Mouse (Mus musculus): Measurements from ENCODE around the gene Dlx6. TPM values are rescaled to one million over a fixed set of nuclear protein-coding genes. Genes with fewer than 3 reads are reported as not detected.

The Dlx6 gene
- polyA plus RNA-seq, 1 experiment from 2014 or later: 8.0 TPM

DNA sequence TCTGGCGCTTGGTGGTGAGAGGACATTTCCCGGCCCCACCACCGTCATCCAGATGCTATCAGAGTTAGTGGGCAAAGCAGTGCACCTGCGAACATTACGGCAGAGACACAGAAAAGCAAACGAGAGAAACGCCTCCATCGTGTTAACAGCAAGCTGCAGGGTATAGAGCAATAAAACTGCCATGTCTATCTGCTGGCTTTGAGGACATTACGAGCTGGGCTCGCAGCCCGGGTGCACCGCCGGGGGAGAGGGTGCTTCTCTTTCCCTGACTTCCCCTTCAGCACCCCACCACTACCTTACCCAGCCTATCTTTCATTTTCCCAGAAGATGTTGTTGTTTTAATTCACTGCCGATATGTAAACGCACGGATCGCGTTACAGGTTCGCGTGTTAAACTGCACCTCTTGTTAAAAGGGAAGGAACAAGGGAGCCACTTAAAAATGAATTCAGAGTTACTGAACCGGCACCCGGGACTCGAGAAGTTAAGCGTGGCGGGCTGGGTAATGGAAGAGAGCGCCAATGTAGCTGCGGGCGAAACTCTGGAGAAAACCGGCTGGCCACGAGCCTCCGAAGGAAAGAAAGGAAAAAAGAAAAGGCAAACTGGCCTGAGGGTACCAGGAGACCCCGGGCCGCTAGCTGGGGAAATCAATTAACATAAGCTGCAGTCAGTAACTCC lies 2.6 kb upstream of the Dlx6 start:
- H3K36me3 ChIP-seq: no peaks in the 10 kb centered on the region
- no peaks in the 10 kb centered on the region for H3K9me3 ChIP-seq
- H3K9ac ChIP-seq: peak overlapping the region; percentile 70
- H3K27me3 ChIP-seq: peaks cover 63% of the 10 kb centered on the region
- no peak for ATAC-seq (ENCODE audit: insufficient number of reproducible peaks, insufficient read depth, low FRiP score, low TSS enrichment)
- H3K27ac ChIP-seq: peak overlapping the region; percentile 86
- H3K4me2 ChIP-seq (replicated peaks): peak overlapping the region; percentile 43
- WGBS: under 1% methylated on average over 33 of the region's 33 CpGs
- peaks cover 15% of the 10 kb centered on the region for H3K4me1 ChIP-seq
- H3K4me3 ChIP-seq: peak overlapping the region; percentile 39

DNA sequence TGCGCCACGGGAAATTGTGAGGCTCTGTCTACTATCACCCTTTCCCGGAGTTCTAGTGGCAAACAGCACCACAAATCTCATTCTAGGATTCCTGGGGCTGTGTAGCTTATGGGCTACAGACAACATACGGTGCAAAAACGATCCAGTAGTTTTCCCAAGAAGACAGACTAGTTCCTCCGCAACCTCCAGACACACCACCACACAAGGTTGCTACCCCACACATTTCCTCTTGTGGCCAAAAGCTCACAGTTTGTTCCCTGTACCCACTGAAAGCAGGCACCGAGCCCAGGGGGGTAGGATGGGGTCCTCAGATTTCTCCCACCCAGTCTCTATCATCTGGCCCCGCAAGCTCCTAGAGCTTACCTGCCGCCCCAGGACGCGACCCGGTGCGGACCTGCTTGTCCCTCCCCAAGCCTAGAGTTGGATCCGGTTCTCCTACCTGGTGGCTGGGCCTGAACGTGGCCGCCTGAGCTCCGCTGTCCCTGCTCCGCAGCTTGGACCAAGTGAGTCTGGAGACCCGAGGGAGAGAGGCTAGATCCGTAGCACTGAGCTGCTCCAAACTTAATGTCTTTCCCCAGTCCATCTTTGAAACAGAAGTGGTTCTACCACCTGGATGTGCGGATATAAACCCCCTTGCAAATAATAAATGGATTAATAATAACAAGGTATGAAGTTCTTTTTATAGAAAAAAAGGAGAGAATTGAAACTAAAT lies 1.9 kb upstream of the Dlx6 start:
- peaks cover 66% of the 10 kb centered on the region for H3K27me3 ChIP-seq
- no peaks in the 10 kb centered on the region for H3K36me3 ChIP-seq
- H3K4me1 ChIP-seq: peaks cover 11% of the 10 kb centered on the region
- H3K4me3 ChIP-seq: peak overlapping the region; percentile 39
- ATAC-seq (ENCODE audit: insufficient number of reproducible peaks, insufficient read depth, low FRiP score, low TSS enrichment): no peak
- H3K27ac ChIP-seq: peak overlapping the region; percentile 86
- under 1% methylated on average over 21 of the region's 21 CpGs for WGBS
- peak overlapping the region; percentile 70 for H3K9ac ChIP-seq
- peak overlapping the region; percentile 43 for H3K4me2 ChIP-seq (replicated peaks)
- no peaks in the 10 kb centered on the region for H3K9me3 ChIP-seq

- Histone ChIP-seq H3K27ac (peak overlapping the region; percentile 80), H3K36me3 (no peaks in the 10 kb centered on the region), H3K4me3 (peak overlapping the region; percentile 63), H3K4me1 (peaks cover 9% of the 10 kb centered on the region; the same call in 1 of the 2 replicates), H3K4me2 (replicated peaks) (peak overlapping the region; percentile 76), H3K27me3 (peaks cover 65% of the 10 kb centered on the region), H3K9ac (peak overlapping the region; percentile 44; the same call in 1 of the 2 replicates), H3K9me3 (no peaks in the 10 kb centered on the region)
- ATAC-seq (ENCODE audit: insufficient number of reproducible peaks, insufficient read depth, low FRiP score, low TSS enrichment): no peak
- 1% methylated on average over 11 of the region's 11 CpGs for WGBS
These were observed 1.2 kb upstream of the Dlx6 start for GRCm38 (mm10) chr6:6861798-6862428.

GRCm38 (mm10) chr6:6862611-6863010 lies 523 bp upstream of the Dlx6 start:
- under 1% methylated on average over 23 of the region's 23 CpGs for WGBS

DNA sequence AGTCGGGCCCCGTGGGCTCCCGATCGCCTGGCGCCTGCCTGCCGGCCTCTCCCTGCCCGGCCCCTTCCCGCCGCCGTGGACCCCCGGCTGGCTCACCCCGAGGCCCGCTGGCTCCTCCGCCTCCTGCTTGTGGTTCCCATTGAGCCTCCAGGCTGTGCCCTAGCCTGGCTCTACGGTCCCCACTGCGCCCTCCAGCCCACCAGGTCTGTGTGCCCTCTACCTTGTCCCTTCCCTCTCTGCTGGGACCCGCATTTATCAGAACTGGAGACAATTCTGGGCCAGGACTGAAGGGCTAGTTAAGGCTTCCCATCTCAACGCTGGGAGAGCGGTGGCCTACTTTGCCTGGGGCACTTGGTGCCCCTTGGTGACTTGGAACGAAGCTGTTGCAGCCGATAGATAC lies 821 bp downstream of the Dlx6 start:
- no peak for ATAC-seq (ENCODE audit: insufficient number of reproducible peaks, insufficient read depth, low FRiP score, low TSS enrichment)
- peak overlapping the region; percentile 97 for H3K27ac ChIP-seq

More at GRCm38 (mm10) chr6:6862611-6863010, 523 bp upstream of the Dlx6 start:
- peaks cover 68% of the 10 kb centered on the region for H3K27me3 ChIP-seq
- peak overlapping the region; percentile 97 for H3K27ac ChIP-seq
- H3K36me3 ChIP-seq: no peaks in the 10 kb centered on the region
- ATAC-seq (ENCODE audit: insufficient number of reproducible peaks, insufficient read depth, low FRiP score, low TSS enrichment): peak; percentile 86
- H3K9me3 ChIP-seq: no peaks in the 10 kb centered on the region
- H3K4me3 ChIP-seq: peak overlapping the region; percentile 63
- H3K9ac ChIP-seq: peak overlapping the region; percentile 44; the same call in 1 of the 2 replicates
- peaks cover 9% of the 10 kb centered on the region; the same call in 1 of the 2 replicates for H3K4me1 ChIP-seq
- peak overlapping the region; percentile 76 for H3K4me2 ChIP-seq (replicated peaks)

DNA sequence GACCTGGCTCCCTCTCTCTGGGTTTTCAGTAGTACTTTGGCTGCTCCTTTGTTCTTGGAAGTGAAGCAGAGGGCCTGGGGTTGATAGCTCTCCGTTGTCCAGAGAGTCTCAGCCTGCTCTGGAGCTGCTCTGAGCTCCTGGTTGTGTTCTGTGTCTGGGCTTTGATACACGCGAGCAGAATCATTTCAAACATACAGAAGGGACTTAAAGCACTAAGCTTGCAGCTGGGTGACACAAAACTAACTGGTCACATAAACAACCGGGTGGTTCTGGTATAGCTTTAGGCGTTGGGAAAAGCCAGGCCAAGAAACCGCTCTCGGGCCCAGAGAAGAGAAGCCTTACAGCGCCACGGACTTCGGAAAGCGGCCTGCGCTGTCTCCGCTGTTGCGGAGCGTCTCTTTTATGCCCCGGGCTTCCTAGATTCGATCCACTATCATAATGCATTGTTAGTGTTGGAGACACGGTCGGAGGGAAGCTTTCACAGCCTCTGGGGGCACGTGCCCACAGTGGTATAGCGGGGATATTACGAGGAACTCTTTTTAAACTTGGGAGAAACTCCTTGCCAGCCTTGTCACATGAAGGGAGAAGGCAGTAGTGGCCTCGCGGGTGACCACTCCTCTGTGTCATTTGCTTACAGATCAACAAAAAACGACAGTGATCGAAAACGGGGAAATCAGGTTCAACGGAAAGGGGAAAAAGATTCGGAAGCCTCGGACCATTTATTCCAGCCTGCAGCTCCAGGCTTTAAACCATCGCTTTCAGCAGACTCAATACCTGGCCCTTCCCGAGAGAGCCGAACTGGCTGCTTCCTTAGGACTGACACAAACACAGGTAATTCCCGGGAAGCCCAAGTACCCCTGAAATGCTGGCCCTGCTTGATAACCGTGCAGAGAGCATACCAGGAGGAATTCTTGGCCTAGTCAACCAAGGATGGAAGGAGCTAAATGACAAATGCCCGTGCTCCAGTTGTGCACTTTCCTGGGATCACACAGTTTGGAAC lies 1.6 kb downstream of the Dlx6 start:
- H3K4me2 ChIP-seq (replicated peaks): peak overlapping the region; percentile 76
- H3K9ac ChIP-seq: peak overlapping the region; percentile 84
- H3K4me1 ChIP-seq: peaks cover 9% of the 10 kb centered on the region; the same call in 1 of the 2 replicates
- H3K27me3 ChIP-seq: peaks cover 60% of the 10 kb centered on the region
- no peak for ATAC-seq (ENCODE audit: insufficient number of reproducible peaks, insufficient read depth, low FRiP score, low TSS enrichment)
- H3K4me3 ChIP-seq: peak overlapping the region; percentile 63
- no peaks in the 10 kb centered on the region for H3K9me3 ChIP-seq
- H3K36me3 ChIP-seq: no peaks in the 10 kb centered on the region
- peak overlapping the region; percentile 97 for H3K27ac ChIP-seq
- 1% methylated on average over 36 of the region's 36 CpGs for WGBS

More for the DNA sequence above, 821 bp downstream of the Dlx6 start:
- no peaks in the 10 kb centered on the region for H3K36me3 ChIP-seq
- peak overlapping the region; percentile 84 for H3K9ac ChIP-seq
- H3K4me3 ChIP-seq: peak overlapping the region; percentile 63
- no peaks in the 10 kb centered on the region for H3K9me3 ChIP-seq
- peaks cover 9% of the 10 kb centered on the region; the same call in 1 of the 2 replicates for H3K4me1 ChIP-seq
- H3K27me3 ChIP-seq: peaks cover 62% of the 10 kb centered on the region
- peak overlapping the region; percentile 76 for H3K4me2 ChIP-seq (replicated peaks)
- WGBS: 1% methylated on average over 21 of the region's 21 CpGs

GRCm38 (mm10) chr6:6867031-6867430 lies 3.9 kb downstream of the Dlx6 start:
- WGBS: 11% methylated on average over 9 of the region's 9 CpGs
- peaks cover 62% of the 10 kb centered on the region for H3K27me3 ChIP-seq
- H3K4me2 ChIP-seq (replicated peaks): peak overlapping the region; percentile 76
- H3K4me3 ChIP-seq: peak overlapping the region; percentile 32
- H3K36me3 ChIP-seq: no peaks in the 10 kb centered on the region
- no peak for ATAC-seq (ENCODE audit: insufficient number of reproducible peaks, insufficient read depth, low FRiP score, low TSS enrichment)
- H3K27ac ChIP-seq: peak overlapping the region; percentile 65
- peaks cover 10% of the 10 kb centered on the region; the same call in 1 of the 2 replicates for H3K4me1 ChIP-seq
- H3K9me3 ChIP-seq: no peaks in the 10 kb centered on the region
- peak overlapping the region; percentile 38; the same call in 1 of the 2 replicates for H3K9ac ChIP-seq

- Histone ChIP-seq H3K9me3 (no peaks in the 10 kb centered on the region), H3K9ac (no peak overlapping the region), H3K27ac (peak overlapping the region; percentile 69; the same call in 1 of the 2 replicates), H3K4me3 (peak overlapping the region; percentile 13; the same call in 1 of the 2 replicates), H3K27me3 (peaks cover 62% of the 10 kb centered on the region), H3K36me3 (no peaks in the 10 kb centered on the region), H3K4me1 (peaks cover 8% of the 10 kb centered on the region), H3K4me2 (replicated peaks) (peak overlapping the region; percentile 76)
- no peak for ATAC-seq (ENCODE audit: insufficient number of reproducible peaks, insufficient read depth, low FRiP score, low TSS enrichment)
- 17% methylated on average over 13 of the region's 13 CpGs for WGBS
These were observed 6.0 kb downstream of the Dlx6 start for GRCm38 (mm10) chr6:6869041-6869685.

DNA sequence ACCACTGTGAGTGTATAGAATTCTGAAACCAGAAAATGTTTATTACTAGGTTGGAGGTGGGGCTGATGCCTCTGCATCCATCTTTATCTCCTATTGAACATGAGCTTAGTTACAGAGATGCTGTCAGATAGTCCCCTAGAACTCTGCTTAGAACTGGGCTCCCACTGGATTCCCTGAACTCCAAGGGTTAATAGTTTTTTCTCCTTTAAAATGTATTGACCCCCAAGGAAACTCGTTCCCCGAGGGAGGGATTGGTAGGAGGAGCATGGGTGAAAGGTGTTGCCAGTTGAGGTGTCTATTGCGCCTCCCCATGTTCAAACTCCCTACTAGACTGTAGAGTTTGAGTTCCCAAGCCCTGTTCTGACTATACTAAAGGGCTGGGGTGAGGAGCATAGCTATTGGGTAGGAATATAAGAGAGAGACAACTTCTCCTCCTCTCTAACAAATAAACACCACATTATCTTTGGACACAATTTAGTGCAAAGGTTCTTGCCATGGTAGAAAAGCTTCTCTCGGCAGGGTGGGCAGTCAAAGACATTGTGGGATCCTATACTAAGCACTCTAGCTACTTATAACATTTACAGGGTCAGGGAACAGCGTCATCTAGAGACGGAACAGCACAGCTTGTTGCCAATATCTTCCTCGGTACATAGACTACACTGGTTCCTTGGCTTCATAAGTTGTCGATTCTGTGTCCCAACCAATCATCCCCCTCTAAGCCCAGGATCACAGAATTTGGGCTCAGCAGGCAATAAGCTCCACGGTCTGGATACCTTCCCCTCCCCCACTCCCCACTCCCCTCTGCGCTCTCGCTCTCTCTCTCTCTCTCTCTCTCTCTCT lies 7.0 kb downstream of the Dlx6 start:
- Histone ChIP-seq H3K4me3 (no peak overlapping the region), H3K36me3 (no peaks in the 10 kb centered on the region), H3K4me2 (replicated peaks) (peak overlapping the region; percentile 25; the same call in 1 of the 2 replicates), H3K9me3 (no peaks in the 10 kb centered on the region), H3K27me3 (peaks cover 70% of the 10 kb centered on the region), H3K4me1 (peaks cover 12% of the 10 kb centered on the region), H3K27ac (peak overlapping the region; percentile 77), H3K9ac (0 out of 2 replicates have a peak overlapping the region, but pooled peaks have one; percentile 15)
- ATAC-seq (ENCODE audit: insufficient number of reproducible peaks, insufficient read depth, low FRiP score, low TSS enrichment): no peak
- 2% methylated on average over 11 of the region's 11 CpGs for WGBS
